Comparison of ENCODE assay signal across 9 mouse cellular contexts in genomic region chr2:79498990-79499755, GRCm38 (mm10). TPM values are rescaled to one million over a fixed set of nuclear protein-coding genes. Genes with fewer than 3 reads are reported as not detected.
DNase-seq lines count a peak whose midpoint lies in the region; ATAC-seq and TF ChIP-seq lines count a peak whose summit lies in the region.
"Had no signal": no experiment of that assay in that cellular context is flagged by ENCODE, and none has a peak within 500 bp of the region (broad histone marks: within the 10 kb centered on the region; RNA-seq: fewer than 3 reads in every experiment).

No protein-coding gene starts in this region.

- H3K4me3 ChIP-seq in heart, adult 2 months = no peak overlapping the region
- no peak overlapping the region for H3K4me3 ChIP-seq in kidney, embryonic 16.5 days (ENCODE audit: low read length)
- H3K4me3 ChIP-seq in limb, embryonic 14.5 days (replicated peaks; ENCODE audit: low read length) = no peak overlapping the region
- H3K4me3 ChIP-seq in testis, adult 2 months (ENCODE audit: control insufficient read depth, low read depth, low read length) = no peak overlapping the region
- H3K4me3 ChIP-seq: embryonic facial prominence, embryonic 15.5 days had no signal

- 0 out of 2 replicates have a peak, but pooled peaks have one; percentile 45 for TF ChIP-seq EP300 in heart, adult 2 months (IDR thresholded peaks at IDR 0.05; ENCODE audit: insufficient read depth, low read depth, low read length)

- no peaks in the 10 kb centered on the region for H3K4me1 ChIP-seq in heart, adult 2 months (ENCODE audit: control insufficient read depth, insufficient read depth, low read length)
- H3K4me1 ChIP-seq in kidney, embryonic 16.5 days (ENCODE audit: insufficient read depth, low read length) = no peaks in the 10 kb centered on the region
- no peaks in the 10 kb centered on the region for H3K4me1 ChIP-seq in limb, embryonic 14.5 days (ENCODE audit: control insufficient read depth, insufficient read depth, low read length)
- no peaks in the 10 kb centered on the region for H3K4me1 ChIP-seq in testis, adult 2 months (ENCODE audit: control insufficient read depth, insufficient read depth, low read length)
- H3K4me1 ChIP-seq: embryonic facial prominence, embryonic 15.5 days had no signal

- no peaks in the 10 kb centered on the region for H3K9me3 ChIP-seq in kidney, embryonic 16.5 days (ENCODE audit: low read length)
- no peaks in the 10 kb centered on the region for H3K9me3 ChIP-seq in limb, embryonic 14.5 days (ENCODE audit: control insufficient read depth, low read length)
- H3K9me3 ChIP-seq: embryonic facial prominence, embryonic 15.5 days had no signal

- intact Hi-C loops in heart, adult 2 months (cut with DNase I) = loop anchor here (1.0 to 5.0 kb wide), 3 partner anchors 127 to 1450 kb away; no protein-coding TSS in a partner anchor

- H3K36me3 ChIP-seq in heart, adult 2 months (ENCODE audit: control insufficient read depth, insufficient read depth, low read length) = no peaks in the 10 kb centered on the region
- no peaks in the 10 kb centered on the region for H3K36me3 ChIP-seq in kidney, embryonic 16.5 days (ENCODE audit: insufficient read depth, low read length)
- no peaks in the 10 kb centered on the region for H3K36me3 ChIP-seq in limb, embryonic 14.5 days (ENCODE audit: control insufficient read depth, insufficient read depth, low read length)
- H3K36me3 ChIP-seq in testis, adult 2 months (ENCODE audit: control insufficient read depth, insufficient read depth, low read length) = no peaks in the 10 kb centered on the region
- H3K36me3 ChIP-seq: embryonic facial prominence, embryonic 15.5 days had no signal

- no peak overlapping the region for H3K9ac ChIP-seq in heart, adult 2 months (ENCODE audit: low read depth, low read length)
- H3K9ac ChIP-seq in kidney, embryonic 16.5 days (replicated peaks; ENCODE audit: low read length) = no peak overlapping the region
- H3K9ac ChIP-seq in limb, embryonic 14.5 days (ENCODE audit: low read depth, low read length, severe bottlenecking) = no peak overlapping the region
- H3K9ac ChIP-seq: embryonic facial prominence, embryonic 15.5 days had no signal

- peak; percentile 79 for TF ChIP-seq CTCF in heart, adult 2 months (IDR thresholded peaks at IDR 0.05)
- peak; percentile 66; the same call in 1 of the 2 replicates for TF ChIP-seq CTCF in testis, adult 2 months (IDR thresholded peaks at IDR 0.05; ENCODE audit: control insufficient read depth, insufficient read depth, insufficient replicate concordance, low read depth, low read length)

- H3K4me2 ChIP-seq in kidney, embryonic 16.5 days (replicated peaks; ENCODE audit: low read depth, low read length) = no peak overlapping the region
- H3K4me2 ChIP-seq in limb, embryonic 14.5 days (replicated peaks; ENCODE audit: low read depth, low read length, severe bottlenecking) = no peak overlapping the region
- H3K4me2 ChIP-seq: embryonic facial prominence, embryonic 15.5 days had no signal

- TF ChIP-seq POLR2A in heart, adult 2 months (IDR thresholded peaks at IDR 0.05; ENCODE audit: insufficient read depth, low read depth, low read length) = no peak
- no peak for TF ChIP-seq POLR2A in limb, embryonic 14.5 days (IDR thresholded peaks at IDR 0.05; ENCODE audit: borderline replicate concordance, extremely low read depth, insufficient read depth, insufficient read length)
- TF ChIP-seq POLR2A in testis, adult 2 months (IDR thresholded peaks at IDR 0.05; ENCODE audit: control insufficient read depth, low read depth, low read length) = no peak

- no peak overlapping the region for H3K27ac ChIP-seq in heart, adult 2 months
- H3K27ac ChIP-seq in kidney, embryonic 16.5 days (ENCODE audit: low read length) = no peak overlapping the region
- no peak overlapping the region for H3K27ac ChIP-seq in limb, embryonic 14.5 days (replicated peaks; ENCODE audit: low read depth, low read length)
- no peak overlapping the region for H3K27ac ChIP-seq in testis, adult 2 months (ENCODE audit: control insufficient read depth, insufficient read depth, low read depth, low read length)
- H3K27ac ChIP-seq: embryonic facial prominence, embryonic 15.5 days had no signal

- peak; percentile 67; the same call in 1 of the 2 replicates for ATAC-seq in kidney, embryonic 16.5 days (ENCODE audit: low FRiP score, low TSS enrichment)
- peak; percentile 78 for ATAC-seq in limb, embryonic 14.5 days (ENCODE audit: low FRiP score, low read depth)

- H3K79me2 ChIP-seq in heart, adult 2 months (replicated peaks; ENCODE audit: control insufficient read depth, insufficient read depth, low read length) = no peaks in the 10 kb centered on the region

- DNase-seq in B cell, adult 2 months = peak; percentile 53 to 55
- DNase-seq in adrenal gland, adult 18-20 months (ENCODE audit: low spot score in 2 of 2) = peak; percentile 19 to 58
- DNase-seq in embryo, embryonic 11 days = peak; percentile 90
- DNase-seq in heart, adult 2 months = peak; percentile 39 to 65
- DNase-seq in limb, embryonic 14.5 days (ENCODE audit: low spot score) = peak; percentile 86
- peak; percentile 66 for DNase-seq in neural tube, embryonic 10.5 days (ENCODE audit: extremely low spot score, low spot score)

- WGBS in heart, adult 2 months = 22% methylated on average over 10 of the region's 10 CpGs
- 23% methylated on average over 10 of the region's 10 CpGs for WGBS in kidney, embryonic 16.5 days
- WGBS in limb, embryonic 14.5 days = 23% methylated on average over 10 of the region's 10 CpGs

- H3K27me3 ChIP-seq in heart, adult 2 months (ENCODE audit: control insufficient read depth, insufficient read depth, low read length) = no peaks in the 10 kb centered on the region
- no peaks in the 10 kb centered on the region for H3K27me3 ChIP-seq in kidney, embryonic 16.5 days (ENCODE audit: insufficient read depth, low read length)
- no peaks in the 10 kb centered on the region for H3K27me3 ChIP-seq in limb, embryonic 14.5 days (ENCODE audit: control insufficient read depth, insufficient read depth, low read length)
- no peaks in the 10 kb centered on the region for H3K27me3 ChIP-seq in testis, adult 2 months (ENCODE audit: control insufficient read depth, insufficient read depth, low read length)
- H3K27me3 ChIP-seq: embryonic facial prominence, embryonic 15.5 days had no signal

RNA-seq across cellular contexts. Expression of gene Cerkl, which starts 42.6 kb away (rescaled TPM):
- total RNA-seq in adrenal gland, adult 18-20 months (2021) = 1 to 10 TPM; 2.5 to 4.2 TPM
- under 1 TPM; 0.73 to 0.82 TPM for total RNA-seq in heart, adult 2 months (2021)
- 0.47 and 1.5 TPM in 2 replicates for polyA plus RNA-seq in heart, adult 2 months (2012; rRNA removed)
- polyA plus RNA-seq in kidney, embryonic 16.5 days (2015; fragmentation: Nextera tagmentation; extraction: Ambion mirVana) = 1.8 and 2.0 TPM in 2 replicates
- polyA plus RNA-seq in limb, embryonic 14.5 days (2012; rRNA removed) = 0.34 and 0.64 TPM in 2 replicates
- polyA plus RNA-seq in limb, embryonic 14.5 days (2014; fragmentation: Nextera tagmentation; extraction: Ambion mirVana) = 1.2 and 1.7 TPM in 2 replicates
- 2.3 TPM in 2 replicates for polyA plus RNA-seq in testis, adult 2 months (2012; rRNA removed)

RNA-seq across cellular contexts. Expression of gene Neurod1, which starts 42.6 kb away (rescaled TPM):
- total RNA-seq in adrenal gland, adult 18-20 months (2021) = not detected
- total RNA-seq in heart, adult 2 months (2021) = not detected
- polyA plus RNA-seq in heart, adult 2 months (2012; rRNA removed) = not detected in 2 replicates
- polyA plus RNA-seq in kidney, embryonic 16.5 days (2015; fragmentation: Nextera tagmentation; extraction: Ambion mirVana) = not detected in 2 replicates
- polyA plus RNA-seq in limb, embryonic 14.5 days (2012; rRNA removed) = 0.24 TPM in 1 of 2 replicates, not detected in the other
- polyA plus RNA-seq in limb, embryonic 14.5 days (2014; fragmentation: Nextera tagmentation; extraction: Ambion mirVana) = not detected in 2 replicates
- polyA plus RNA-seq in testis, adult 2 months (2012; rRNA removed) = not detected in 2 replicates

Comparison
In these comparisons a context has a peak if more than half of its experiments do, and no peak if none do; other contexts are left out.
1. DNase-seq: peak in every context shown above with its lines; median percentile 90 in embryo, embryonic 11 days; 86 in limb, embryonic 14.5 days; 66 in neural tube, embryonic 10.5 days; 54 in B cell, adult 2 months; 52 in heart, adult 2 months; 38 in adrenal gland, adult 18-20 months.